Mouse (Mus musculus) fat pad, adult 2 months (tissue): ENCODE data around the gene Slc28a2.
"Not testable (repeated sequence)": the region's sequence is repeated elsewhere in the genome, so short reads cannot be mapped to it uniquely, and the experiment has no call there.

Source experiments
- DNase-seq: peaks from one replicate; pipeline ENCODE4 v3.0.0-alpha.2; 2011; ENCODE audit warnings: low read depth, low spot score; ENCODE audit errors: extremely low read depth

Gene Slc28a2

GRCm38 (mm10) chr2:122467351-122468013 lies 41.2 kb downstream of the Slc28a2 start:
- no peak for DNase-seq

- DNase-seq: no peak
Measured at GRCm38 (mm10) chr2:122469221-122469620, 42.9 kb downstream of the Slc28a2 start.

- DNase-seq: no peak
Measured at GRCm38 (mm10) chr2:122476585-122476984, 50.3 kb downstream of the Slc28a2 start.

GRCm38 (mm10) chr2:122483787-122484186 lies 57.5 kb downstream of the Slc28a2 start:
- not testable (repeated sequence) for DNase-seq

GRCm38 (mm10) chr2:122484641-122485040 lies 58.4 kb downstream of the Slc28a2 start, which contains the start of gene Gm14085:
TSS of gene Gm14085 (plus strand) at chr2:122484941.
- DNase-seq: no peak

- DNase-seq: not testable (repeated sequence)
Measured at GRCm38 (mm10) chr2:122485654-122486053, 59.4 kb downstream of the Slc28a2 start.

GRCm38 (mm10) chr2:122486122-122486521 lies 59.8 kb downstream of the Slc28a2 start:
- DNase-seq: not testable (repeated sequence)

GRCm38 (mm10) chr2:122486674-122487073 lies 60.4 kb downstream of the Slc28a2 start:
- no peak for DNase-seq
